Mouse (Mus musculus) CH12.LX (cell line): ENCODE data around the gene Akt2. TPM values are rescaled to one million over a fixed set of nuclear protein-coding genes. Genes with fewer than 3 reads are reported as not detected.

ENCODE experiments used
- DNase-seq: peaks from one replicate; pipeline ENCODE4 v3.0.0-alpha.2; 2013; ENCODE audit errors: extremely low read depth
- H3K27ac ChIP-seq: 2 replicates; pipeline ENCODE4 v1.5.1; 2012; ENCODE audit warnings: low read depth, mild to moderate bottlenecking, control low read depth, moderate library complexity; ENCODE audit not compliant: insufficient read depth
- H3K27me3 ChIP-seq: replicated peaks from 2 replicates; pipeline ENCODE3; 2012; ENCODE audit warnings: inconsistent platforms
- H3K36me3 ChIP-seq, 2 experiments: replicated peaks in 1 of 2; 2 replicates each; pipeline versions ENCODE3 to v1.6.1; 2012; ENCODE audit warnings: inconsistent platforms in 1 of 2, low read length in 1 of 2, mild to moderate bottlenecking in 1 of 2, mixed read lengths in 1 of 2, moderate library complexity in 1 of 2; ENCODE audit not compliant: control insufficient read depth in 1 of 2, insufficient read depth in 1 of 2
- H3K4me1 ChIP-seq, 2 experiments: 2 replicates each; pipeline ENCODE4 v1.6.1; 2012; ENCODE audit warnings: inconsistent platforms in 1 of 2, moderate library complexity in 1 of 2; ENCODE audit not compliant: insufficient read depth in 2 of 2, control insufficient read depth in 1 of 2
- H3K4me2 ChIP-seq: 2 replicates; pipeline ENCODE4 v1.6.1; 2012; ENCODE audit warnings: low read depth, mild to moderate bottlenecking, control low read depth; ENCODE audit not compliant: poor library complexity, insufficient read depth, severe bottlenecking
- H3K4me3 ChIP-seq, 3 experiments: fragments of 150-350 bp in 1 of 3; sonication (generic) in 1 of 3; replicated peaks in 1 of 3; 2 replicates each; pipeline versions ENCODE3 to v1.5.1; 2011 to 2012; ENCODE audit warnings: low read depth in 2 of 3, low read length in 2 of 3, mild to moderate bottlenecking in 2 of 3, moderate library complexity in 2 of 3, control low read depth in 1 of 3, improper control_type of control experiment in 1 of 3, inconsistent platforms in 1 of 3, mixed read lengths in 1 of 3; ENCODE audit not compliant: poor library complexity in 1 of 3
- H3K79me2 ChIP-seq: replicated peaks from 2 replicates; pipeline ENCODE4 v1.6.1; 2012; ENCODE audit warnings: mild to moderate bottlenecking, moderate library complexity; ENCODE audit not compliant: control insufficient read depth, poor library complexity, insufficient read depth, severe bottlenecking; ENCODE audit errors: extremely low read depth
- H3K9ac ChIP-seq: 2 replicates; pipeline ENCODE4 v1.6.1; 2012; ENCODE audit warnings: low read depth, mild to moderate bottlenecking, control low read depth, moderate library complexity; ENCODE audit not compliant: insufficient read depth
- H3K9me3 ChIP-seq: replicated peaks from 2 replicates; pipeline ENCODE3; 2012; ENCODE audit warnings: low read length, inconsistent platforms, mixed read lengths
- BHLHE40 ChIP-seq: IDR thresholded peaks from 2 replicates; pipeline ENCODE4 v1.6.1; 2011; ENCODE audit warnings: mild to moderate bottlenecking, low read depth, low read length, improper control_type of control experiment
- CHD1 ChIP-seq: IDR thresholded peaks from 2 replicates; pipeline ENCODE4 v1.6.1; 2012; ENCODE audit warnings: low read depth, low read length, improper control_type of control experiment, inconsistent platforms
- CHD2 ChIP-seq: IDR thresholded peaks from 2 replicates; pipeline ENCODE4 v1.6.1; 2011; ENCODE audit warnings: low read length, improper control_type of control experiment
- CTCF ChIP-seq, 2 experiments: IDR thresholded peaks in 1 of 2; conservative IDR thresholded peaks in 1 of 2; 2 replicates each; pipeline ENCODE4 v1.5.1; 2011 to 2012; ENCODE audit warnings: low read depth in 2 of 2, low read length in 2 of 2, improper control_type of control experiment in 1 of 2, inconsistent platforms in 1 of 2, mild to moderate bottlenecking in 1 of 2, moderate library complexity in 1 of 2
- E2F4 ChIP-seq: IDR thresholded peaks from 2 replicates; pipeline ENCODE4 v1.6.1; 2011; ENCODE audit warnings: low read depth, low read length, improper control_type of control experiment; ENCODE audit not compliant: insufficient replicate concordance
- ELF1 ChIP-seq: IDR thresholded peaks from 2 replicates; pipeline ENCODE4 v1.6.1; 2014; ENCODE audit warnings: low read depth, mild to moderate bottlenecking, inconsistent platforms, low read length, improper control_type of control experiment
- EP300 ChIP-seq: IDR thresholded peaks from 2 replicates; pipeline ENCODE4 v1.6.1; 2011; ENCODE audit warnings: low read length, improper control_type of control experiment
- GABPA ChIP-seq: IDR thresholded peaks from 2 replicates; pipeline ENCODE4 v1.6.1; 2012; ENCODE audit warnings: low read depth, low read length, improper control_type of control experiment, inconsistent platforms; ENCODE audit not compliant: insufficient replicate concordance
- HCFC1 ChIP-seq: IDR thresholded peaks from 2 replicates; pipeline ENCODE4 v1.6.1; 2012; ENCODE audit warnings: low read depth, mild to moderate bottlenecking, inconsistent platforms, low read length, improper control_type of control experiment
- IRF4 ChIP-seq: IDR thresholded peaks from 2 replicates; pipeline ENCODE4 v1.6.1; 2014; ENCODE audit warnings: low read depth, mild to moderate bottlenecking, inconsistent platforms, low read length, improper control_type of control experiment
- JUN ChIP-seq: IDR thresholded peaks from 2 replicates; pipeline ENCODE4 v1.6.1; 2011; ENCODE audit warnings: low read depth, mild to moderate bottlenecking, low read length, improper control_type of control experiment, moderate library complexity; ENCODE audit not compliant: insufficient read depth
- JUND ChIP-seq: conservative IDR thresholded peaks from 2 replicates; pipeline ENCODE4 v1.6.1; 2011; ENCODE audit warnings: low read depth, low read length, improper control_type of control experiment
- KAT2A ChIP-seq: IDR thresholded peaks from 2 replicates; pipeline ENCODE4 v1.6.1; 2012; ENCODE audit warnings: low read length, improper control_type of control experiment, inconsistent platforms; ENCODE audit not compliant: insufficient replicate concordance
- MAZ ChIP-seq: IDR thresholded peaks from 2 replicates; pipeline ENCODE4 v1.6.1; 2012; ENCODE audit warnings: low read depth, mild to moderate bottlenecking, inconsistent platforms, low read length, improper control_type of control experiment, moderate library complexity
- MEF2A ChIP-seq: IDR thresholded peaks from 2 replicates; pipeline ENCODE4 v1.6.1; 2014; ENCODE audit warnings: low read depth, mild to moderate bottlenecking, inconsistent platforms, low read length, improper control_type of control experiment, borderline replicate concordance
- MXI1 ChIP-seq: IDR thresholded peaks from 2 replicates; pipeline ENCODE4 v1.6.1; 2011; ENCODE audit warnings: mild to moderate bottlenecking, low read depth, low read length, improper control_type of control experiment
- MYC ChIP-seq: IDR thresholded peaks from 2 replicates; pipeline ENCODE4 v1.6.1; 2011; ENCODE audit warnings: low read depth, mild to moderate bottlenecking, improper control_type of control experiment, low read length
- NELFE ChIP-seq: IDR thresholded peaks from 2 replicates; pipeline ENCODE4 v1.6.1; 2011; ENCODE audit warnings: low read depth, low read length, improper control_type of control experiment
- NRF1 ChIP-seq: IDR thresholded peaks from 2 replicates; pipeline ENCODE4 v1.6.1; 2014; ENCODE audit warnings: low read depth, mild to moderate bottlenecking, inconsistent platforms, low read length, improper control_type of control experiment, moderate library complexity
- PAX5 ChIP-seq: IDR thresholded peaks from 2 replicates; pipeline ENCODE4 v1.6.1; 2012; ENCODE audit warnings: low read length, inconsistent platforms, mixed read lengths
- POLR2A ChIP-seq: IDR thresholded peaks from 2 replicates; pipeline ENCODE4 v1.6.1; 2011; ENCODE audit warnings: low read depth, mild to moderate bottlenecking, improper control_type of control experiment, low read length
- POLR2AphosphoS2 ChIP-seq: IDR thresholded peaks from 2 replicates; pipeline ENCODE4 v1.6.1; 2011; ENCODE audit warnings: low read depth, low read length, improper control_type of control experiment
- RAD21 ChIP-seq: IDR thresholded peaks from 2 replicates; pipeline ENCODE4 v1.6.1; 2011; ENCODE audit warnings: low read depth, mild to moderate bottlenecking, low read length, improper control_type of control experiment, moderate library complexity
- RCOR1 ChIP-seq: conservative IDR thresholded peaks from 2 replicates; pipeline ENCODE4 v1.6.1; 2012; ENCODE audit warnings: low read depth, mild to moderate bottlenecking, inconsistent platforms, low read length, improper control_type of control experiment
- SMC3 ChIP-seq: IDR thresholded peaks from 2 replicates; pipeline ENCODE4 v1.6.1; 2011; ENCODE audit warnings: low read depth, low read length, improper control_type of control experiment
- TBP ChIP-seq: conservative IDR thresholded peaks from 2 replicates; pipeline ENCODE4 v1.6.1; 2011; ENCODE audit warnings: low read depth, low read length, improper control_type of control experiment
- TCF12 ChIP-seq: IDR thresholded peaks from 2 replicates; pipeline ENCODE4 v1.6.1; 2014; ENCODE audit warnings: low read depth, mild to moderate bottlenecking, inconsistent platforms, low read length, improper control_type of control experiment
- UBTF ChIP-seq: IDR thresholded peaks from 2 replicates; pipeline ENCODE4 v1.6.1; 2012; ENCODE audit warnings: low read depth, mild to moderate bottlenecking, inconsistent platforms, low read length, improper control_type of control experiment, moderate library complexity
- USF2 ChIP-seq: conservative IDR thresholded peaks from 2 replicates; pipeline ENCODE4 v1.6.1; 2011; ENCODE audit warnings: low read depth, low read length, improper control_type of control experiment
- ZC3H11A ChIP-seq: IDR thresholded peaks from 2 replicates; pipeline ENCODE4 v1.6.1; 2012; ENCODE audit warnings: low read depth, mild to moderate bottlenecking, inconsistent platforms, low read length, improper control_type of control experiment
- ZKSCAN1 ChIP-seq: IDR thresholded peaks from 2 replicates; pipeline ENCODE4 v1.6.1; 2012; ENCODE audit warnings: low read depth, inconsistent platforms, low read length, improper control_type of control experiment, borderline replicate concordance
- ZNF384 ChIP-seq: IDR thresholded peaks from 2 replicates; pipeline ENCODE4 v1.6.1; 2012; ENCODE audit warnings: low read depth, low read length, improper control_type of control experiment, inconsistent platforms
- dilution Hi-C: fragments of 300-500 bp; cut with MboI; formaldehyde crosslinking; loops from 2 replicates; pipeline ENCODE4 v1.14.3; 2020; ENCODE audit warnings: low sequenced_read_pairs; ENCODE audit not compliant: extremely low pct_unique_long_range_greater_than_20kb, extremely low pct_ligation_motif_present
- in situ Hi-C: fragments of 300-500 bp; cut with MboI; formaldehyde crosslinking; loops from 3 replicates; pipeline ENCODE4 v1.14.3; 2019; ENCODE audit warnings: low sequenced_read_pairs, low pct_ligation_motif_present, low pct_unique_long_range_greater_than_20kb, mixed read lengths
- polyA plus RNA-seq: library from polyadenylated mRNA; unstranded; fragments of >175 nt; gene quantifications from 2 replicates; pipeline ENCODE4 v1.2.1, GENCODE M21; 2012; ENCODE audit warnings: low read depth; ENCODE audit not compliant: insufficient read length
- total RNA-seq, 2 experiments: library from RNA; depleted of rRNA; stranded (reverse); fragments of 300-350 nt in 1 of 2; fragments of >200 nt in 1 of 2; gene quantifications; 2 replicates each; pipeline ENCODE4 v1.2.3; 2012 to 2014

Gene Akt2
- total and polyA plus RNA-seq, 3 experiments = 39.5 to 77.3 (median 40.3) TPM

- Histone ChIP-seq H3K4me1 (peaks cover 0 to 10% of the 10 kb centered on the region in 2 experiments; a peak in 2 of 4 replicates), H3K27me3 (no peaks in the 10 kb centered on the region), H3K36me3 (peaks cover 0 to 18% of the 10 kb centered on the region in 2 experiments), H3K27ac (no peak overlapping the region), H3K4me2 (no peak overlapping the region), H3K9me3 (no peaks in the 10 kb centered on the region), H3K79me2 (no peaks in the 10 kb centered on the region), H3K4me3 (no peak overlapping the region), H3K9ac (no peak overlapping the region)
- dilution Hi-C loops = no loop called here
- TF ChIP-seq POLR2AphosphoS2 (no peak), RAD21 (no peak), NRF1 (no peak)
- no peak for DNase-seq
- in situ Hi-C loops = no loop called here
These were observed 47.5 kb upstream of the Akt2 start for GRCm38 (mm10) chr7:27543851-27544250.

GRCm38 (mm10) chr7:27544675-27545370, 46.5 kb upstream of the Akt2 start:
- Histone ChIP-seq H3K9me3 (no peaks in the 10 kb centered on the region), H3K4me1 (peaks cover 0 to 10% of the 10 kb centered on the region in 2 experiments; a peak in 2 of 4 replicates), H3K4me2 (peak overlapping the region; percentile 47), H3K27me3 (no peaks in the 10 kb centered on the region), H3K4me3 (peak overlapping the region in 2 of 3 experiments; percentile 16 to 39), H3K79me2 (no peaks in the 10 kb centered on the region), H3K36me3 (peaks cover 0 to 15% of the 10 kb centered on the region in 2 experiments), H3K9ac (no peak overlapping the region), H3K27ac (no peak overlapping the region)
- DNase-seq = peak; percentile 45
- no peak for TF ChIP-seq MYC
- no peak for TF ChIP-seq MEF2A
- TF ChIP-seq POLR2AphosphoS2 = no peak
- TF ChIP-seq MXI1 = no peak
- TF ChIP-seq ZC3H11A = no peak
- TF ChIP-seq ELF1 = peak; percentile 73
- TF ChIP-seq PAX5 = no peak
- peak; percentile 61; the same call in 1 of the 2 replicates for TF ChIP-seq TBP
- no peak for TF ChIP-seq RCOR1
- TF ChIP-seq MAZ = no peak
- TF ChIP-seq ZNF384 = peak; percentile 52
- no peak for TF ChIP-seq KAT2A
- TF ChIP-seq CTCF (conservative IDR thresholded peaks at IDR 0.05 in 1 of 2, IDR thresholded peaks at IDR 0.05 in 1 of 2; ENCODE audit: low read depth in 2 of 2, low read length in 2 of 2) = no peak
- TF ChIP-seq NELFE = no peak
- TF ChIP-seq TCF12 = no peak
- no peak for TF ChIP-seq NRF1
- TF ChIP-seq JUN = no peak
- TF ChIP-seq EP300 = no peak
- no peak for TF ChIP-seq ZKSCAN1
- TF ChIP-seq POLR2A = peak; percentile 35; the same call in 1 of the 2 replicates
- peak; percentile 35 for TF ChIP-seq HCFC1
- no peak for TF ChIP-seq GABPA
- no peak for TF ChIP-seq SMC3
- TF ChIP-seq E2F4 = no peak
- TF ChIP-seq IRF4 = no peak
- TF ChIP-seq CHD2 = no peak
- no peak for TF ChIP-seq JUND
- TF ChIP-seq CHD1 = no peak
- TF ChIP-seq USF2 = no peak
- no peak for TF ChIP-seq UBTF
- no peak for TF ChIP-seq BHLHE40
- dilution Hi-C loops = no loop called here
- in situ Hi-C loops = no loop called here
